Mouse (Mus musculus): ENCODE measurements around the gene Ankzf1. TPM values are rescaled to one million over a fixed set of nuclear protein-coding genes. Genes with fewer than 3 reads are reported as not detected.

The Ankzf1 gene
- polyA plus RNA-seq, 1 experiment: 11.4 TPM

- Histone ChIP-seq H3K36me3 (ENCODE audit: control insufficient read depth, insufficient read depth) (peaks cover under 1% of the 10 kb centered on the region), H3ac (ENCODE audit: control insufficient read depth, insufficient read length) (no peak overlapping the region), H3K27me3 (ENCODE audit: control insufficient read depth, insufficient read depth, insufficient read length) (no peaks in the 10 kb centered on the region), H3K79me2 (ENCODE audit: control insufficient read depth, insufficient read depth) (no peaks in the 10 kb centered on the region), H3K4me2 (ENCODE audit: low read depth) (peak overlapping the region; percentile 66), H3K4me3 (no peak overlapping the region)
- TF ChIP-seq MYOG (IDR thresholded peaks at IDR 0.05; ENCODE audit: control insufficient read depth in 1 of 3, insufficient read depth in 1 of 3, insufficient read length in 2 of 3, low read depth in 2 of 3) (peak in 1 of 3 experiments; percentile 51), MYOD1 (IDR thresholded peaks at IDR 0.05; ENCODE audit: control insufficient read depth in 1 of 3, insufficient read length in 2 of 3, low read depth in 2 of 3) (peak in 1 of 3 experiments; percentile 38), POLR2A (IDR thresholded peaks at IDR 0.05; ENCODE audit: insufficient read length, low read depth) (peak; percentile 29), POLR2AphosphoS2 (IDR thresholded peaks at IDR 0.05; ENCODE audit: insufficient read length, low read depth) (peak; percentile 20), MAX (IDR thresholded peaks at IDR 0.05; ENCODE audit: low read depth) (no peak)
Observed at GRCm38 (mm10) chr1:75248041-75248772, 56.3 kb downstream of the Ankzf1 start.

Other genes starting within 250 kb of the Ankzf1 start
- gene Ihh, start 240.5 kb upstream of the Ankzf1 start, polyA plus RNA-seq (2012; fragmentation: generic; extraction: Trizol): 0.07 TPM
- 4.5 TPM for gene Nhej1, start 67.0 kb upstream of the Ankzf1 start, polyA plus RNA-seq (2012; fragmentation: generic; extraction: Trizol)
- 0.08 TPM for gene Slc23a3, start 58.3 kb upstream of the Ankzf1 start, polyA plus RNA-seq (2012; fragmentation: generic; extraction: Trizol)
- 53.7 TPM for gene Cnppd1, start 49.4 kb upstream of the Ankzf1 start, polyA plus RNA-seq (2012; fragmentation: generic; extraction: Trizol)
- gene Retreg2, start 49.4 kb upstream of the Ankzf1 start, polyA plus RNA-seq (2012; fragmentation: generic; extraction: Trizol): 33.9 TPM
- 43.4 TPM for gene Zfand2b, start 23.5 kb upstream of the Ankzf1 start, polyA plus RNA-seq (2012; fragmentation: generic; extraction: Trizol)
- 61.4 TPM for gene Abcb6, start 11.8 kb upstream of the Ankzf1 start, polyA plus RNA-seq (2012; fragmentation: generic; extraction: Trizol)
- gene Atg9a, start within 50 bp of the Ankzf1 start, polyA plus RNA-seq (2012; fragmentation: generic; extraction: Trizol): 44.6 TPM
- gene Glb1l, start 18.7 kb downstream of the Ankzf1 start, polyA plus RNA-seq (2012; fragmentation: generic; extraction: Trizol): 2.0 TPM
- 86.4 TPM for gene Stk16, start 18.7 kb downstream of the Ankzf1 start, polyA plus RNA-seq (2012; fragmentation: generic; extraction: Trizol)
- gene Tuba4a, start 27.7 kb downstream of the Ankzf1 start, polyA plus RNA-seq (2012; fragmentation: generic; extraction: Trizol): 210 TPM
- gene A630095N17Rik, start 40.0 kb downstream of the Ankzf1 start, polyA plus RNA-seq (2012; fragmentation: generic; extraction: Trizol): 0.11 TPM
- 54.1 TPM for gene Dnajb2, start 44.3 kb downstream of the Ankzf1 start, polyA plus RNA-seq (2012; fragmentation: generic; extraction: Trizol)
- gene Ptprn, start 72.4 kb downstream of the Ankzf1 start, polyA plus RNA-seq (2012; fragmentation: generic; extraction: Trizol): 3.6 TPM
- gene Resp18, start 86.3 kb downstream of the Ankzf1 start, polyA plus RNA-seq (2012; fragmentation: generic; extraction: Trizol): not detected
- gene Dnpep, start 125.8 kb downstream of the Ankzf1 start, polyA plus RNA-seq (2012; fragmentation: generic; extraction: Trizol): 170 TPM
- gene Des, start 168.2 kb downstream of the Ankzf1 start, polyA plus RNA-seq (2012; fragmentation: generic; extraction: Trizol): 2,193 TPM
- gene Speg, start 183.1 kb downstream of the Ankzf1 start, polyA plus RNA-seq (2012; fragmentation: generic; extraction: Trizol): 42.3 TPM
- gene Gmppa, start 243.8 kb downstream of the Ankzf1 start, polyA plus RNA-seq (2012; fragmentation: generic; extraction: Trizol): 106 TPM

Measured in myocyte (in vitro differentiated cells).